Mouse (Mus musculus) liver, embryonic 14.5 days (tissue): Measurements from ENCODE around the gene Fam129a.

Experiments
- CTCF ChIP-seq: IDR thresholded peaks from 2 replicates; pipeline ENCODE4 v1.5.1; 2016; ENCODE audit warnings: antibody characterized with exemption, low read depth, control low read depth
- EP300 ChIP-seq: IDR thresholded peaks from 2 replicates; pipeline ENCODE4 v1.6.1; 2016; ENCODE audit warnings: antibody characterized with exemption, low read depth

DNA sequence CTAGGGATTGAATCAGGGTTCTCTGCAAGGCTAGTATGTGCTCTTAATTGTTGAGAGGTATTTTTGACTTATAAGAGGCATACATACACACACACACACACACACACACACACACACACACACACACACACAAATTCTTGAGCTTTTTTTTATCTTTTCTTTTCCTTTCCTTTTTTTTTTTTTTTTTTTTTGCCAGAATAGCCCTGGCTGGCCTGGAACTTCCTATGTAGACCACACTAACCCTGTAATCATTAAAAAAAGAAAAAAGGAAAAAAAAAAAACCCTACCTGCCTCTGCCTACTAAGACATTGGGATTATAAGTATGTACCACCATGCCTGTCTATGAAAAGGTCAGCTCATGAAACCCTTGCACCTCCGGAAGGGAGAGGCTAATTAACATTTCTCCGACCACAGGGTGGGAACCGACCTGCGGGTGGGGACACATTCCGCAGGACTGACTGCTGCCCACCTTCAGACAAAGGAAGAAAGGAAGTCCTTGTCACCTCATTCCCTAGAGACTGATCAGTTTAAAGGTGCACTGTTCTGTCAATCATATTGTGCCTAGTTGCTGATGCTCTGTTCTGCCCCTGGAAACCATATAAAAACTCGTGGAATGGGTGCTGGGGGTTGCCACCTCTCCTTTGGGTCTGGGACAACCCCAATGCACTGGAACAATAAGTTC, 27.0 kb upstream of the Fam129a start:
- TF ChIP-seq CTCF, result no peak
- TF ChIP-seq EP300, result no peak
